Mouse (Mus musculus) neutrophil, adult 83 days (primary cell): ENCODE data around the gene Gm21788. TPM values are rescaled to one million over a fixed set of nuclear protein-coding genes. Genes with fewer than 3 reads are reported as not detected.

Source experiments
- total RNA-seq, 2 experiments: library from RNA; stranded (reverse); gene quantifications; one replicate each; pipeline ENCODE4 v1.2.4; 2023

Gm21788 gene
- total RNA-seq: not detected

GRCm38 (mm10) chrY:7404710-7405109 lies at the start of gene Gm21788:
Gm21788 (plus strand) TSS chrY:7405010.

Other genes starting within 250 kb of the Gm21788 start
- not detected for gene Gm21244, start 235.7 kb upstream of the Gm21788 start, total RNA-seq
- gene Gm28998, start 151.2 kb upstream of the Gm21788 start, total RNA-seq: not detected
- gene Gm20826, start 233.5 kb downstream of the Gm21788 start, total RNA-seq: under 1 TPM; 0.15 to 0.29 TPM